Mouse (Mus musculus) limb, embryonic 11.5 days (tissue): ENCODE results near the gene Fam72a. TPM values are rescaled to one million over a fixed set of nuclear protein-coding genes. Genes with fewer than 3 reads are reported as not detected.

Source experiments
- ATAC-seq: fragments of 200-750 bp; cut with Nextera tagmentation; 2 replicates; pipeline ENCODE4 v1.8.0; 2017; ENCODE audit warnings: low read depth; ENCODE audit not compliant: insufficient number of reproducible peaks, low FRiP score, low TSS enrichment
- DNase-seq: peaks from one replicate; pipeline ENCODE4 v3.0.0-alpha.2; 2015; ENCODE audit warnings: low spot score
- H3K27ac ChIP-seq: fragments of 300-500 bp; sonication (generic); replicated peaks from 2 replicates; pipeline ENCODE4 v1.5.1; 2014; ENCODE audit warnings: low read depth, mild to moderate bottlenecking, low read length
- H3K27me3 ChIP-seq: fragments of 300-500 bp; sonication (generic); 2 replicates; pipeline ENCODE4 v1.6.1; 2014; ENCODE audit warnings: mild to moderate bottlenecking, low read length, mixed read lengths; ENCODE audit not compliant: control insufficient read depth, insufficient read depth
- H3K36me3 ChIP-seq: fragments of 300-500 bp; sonication (generic); 2 replicates; pipeline ENCODE4 v1.6.1; 2014; ENCODE audit warnings: mild to moderate bottlenecking, low read length, moderate library complexity, mixed read lengths; ENCODE audit not compliant: control insufficient read depth, insufficient read depth
- H3K4me1 ChIP-seq: fragments of 300-500 bp; sonication (generic); 2 replicates; pipeline ENCODE4 v1.6.1; 2014; ENCODE audit warnings: low read length, mixed read lengths; ENCODE audit not compliant: control insufficient read depth, insufficient read depth
- H3K4me2 ChIP-seq: fragments of 300-500 bp; sonication (generic); 2 replicates; pipeline ENCODE4 v1.6.1; 2014; ENCODE audit warnings: low read depth, mild to moderate bottlenecking, moderate library complexity; ENCODE audit not compliant: severe bottlenecking
- H3K4me3 ChIP-seq: fragments of 300-500 bp; sonication (generic); 2 replicates; pipeline ENCODE4 v1.5.1; 2014; ENCODE audit warnings: low read depth, low read length
- H3K9ac ChIP-seq: fragments of 300-500 bp; sonication (generic); 2 replicates; pipeline ENCODE4 v1.6.1; 2014; ENCODE audit warnings: mild to moderate bottlenecking, low read length
- H3K9me3 ChIP-seq: fragments of 300-500 bp; sonication (generic); 2 replicates; pipeline ENCODE4 v1.6.1; 2016; ENCODE audit warnings: low read length; ENCODE audit not compliant: control insufficient read depth
- WGBS: fragments of 180-500 bp; shearing (Covaris S2); extraction: QIAGEN DNeasy Blood & Tissue Kit; methylation state at CpG from one replicate; pipeline ENCODE4 v1.1.7; 2014; 5-methylcytosine and 5-hydroxymethylcytosine counted together
- polyA plus RNA-seq: library from polyadenylated mRNA; unstranded; fragments of >200 nt; fragmentation: Nextera tagmentation; extraction: Ambion mirVana; gene quantifications from 2 replicates; pipeline ENCODE4 v1.2.1, GENCODE M21; 2014

Fam72a gene
- polyA plus RNA-seq, 1 experiment from 2014 or later, result 3.9 TPM

DNA sequence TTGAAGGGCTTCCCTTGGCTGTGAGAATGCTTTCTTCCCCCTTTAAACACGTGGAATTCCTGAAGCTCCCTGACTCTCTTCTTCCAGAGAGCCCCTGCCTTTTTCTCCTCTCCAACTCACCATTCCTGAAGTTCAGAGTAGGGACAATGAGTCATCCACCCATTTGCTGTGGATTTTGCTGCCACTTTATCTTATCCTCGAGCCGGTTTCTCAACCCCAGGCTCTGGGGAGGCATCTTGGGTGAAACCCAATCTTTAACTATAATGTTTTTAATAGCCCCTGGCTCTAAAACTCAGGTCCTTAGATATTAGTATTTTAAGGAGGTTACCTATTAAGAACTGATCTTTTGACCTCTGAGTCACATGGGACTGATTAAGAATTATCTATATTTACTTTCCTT, 13.7 kb downstream of the Fam72a start:
- Histone ChIP-seq H3K4me3 (no peak overlapping the region), H3K27me3 (no peaks in the 10 kb centered on the region), H3K4me1 (no peaks in the 10 kb centered on the region), H3K36me3 (peaks cover 4% of the 10 kb centered on the region; the same call in 1 of the 2 replicates), H3K9me3 (no peaks in the 10 kb centered on the region), H3K9ac (no peak overlapping the region), H3K4me2 (no peak overlapping the region), H3K27ac (no peak overlapping the region)
- 66% methylated on average over 3 of the region's 3 CpGs for WGBS
- DNase-seq, result no peak
- ATAC-seq, result no peak

DNA sequence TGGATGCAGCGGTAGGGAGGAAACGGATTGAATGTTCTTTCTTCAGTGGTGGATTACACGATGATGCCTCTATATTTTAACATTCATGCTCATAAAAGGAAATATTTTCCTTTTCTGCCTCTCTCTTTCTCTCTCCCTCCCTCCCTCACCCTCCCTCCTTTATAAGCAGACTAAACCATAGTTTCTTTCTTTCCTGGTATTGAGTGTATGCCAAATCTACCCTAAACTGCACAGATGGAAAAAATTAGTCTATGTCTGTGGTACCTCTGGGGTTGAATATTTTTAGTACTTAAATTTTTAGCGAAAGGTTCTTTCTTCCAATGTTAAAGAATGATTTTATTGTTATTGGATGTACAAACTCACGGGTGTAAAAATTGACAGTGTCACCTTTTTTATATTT, 14.2 kb downstream of the Fam72a start:
- H3K4me3 ChIP-seq, result no peak overlapping the region
- H3K9me3 ChIP-seq, result no peaks in the 10 kb centered on the region
- H3K9ac ChIP-seq, result no peak overlapping the region
- no peaks in the 10 kb centered on the region for H3K27me3 ChIP-seq
- no peak for ATAC-seq
- no peak overlapping the region for H3K4me2 ChIP-seq
- peaks cover 4% of the 10 kb centered on the region; the same call in 1 of the 2 replicates for H3K36me3 ChIP-seq
- H3K27ac ChIP-seq, result no peak overlapping the region
- no peaks in the 10 kb centered on the region for H3K4me1 ChIP-seq
- WGBS, result 88% methylated on average over 5 of the region's 5 CpGs
- DNase-seq, result no peak

GRCm38 (mm10) chr1:131543886-131544565, 16.3 kb downstream of the Fam72a start:
- Histone ChIP-seq H3K4me1 (no peaks in the 10 kb centered on the region), H3K4me3 (no peak overlapping the region), H3K9me3 (no peaks in the 10 kb centered on the region), H3K27me3 (no peaks in the 10 kb centered on the region), H3K27ac (no peak overlapping the region), H3K4me2 (no peak overlapping the region), H3K9ac (no peak overlapping the region), H3K36me3 (peaks cover 4% of the 10 kb centered on the region; the same call in 1 of the 2 replicates)
- DNase-seq (no peak), ATAC-seq (no peak)
- WGBS, result 86% methylated on average over 7 of the region's 7 CpGs

DNA sequence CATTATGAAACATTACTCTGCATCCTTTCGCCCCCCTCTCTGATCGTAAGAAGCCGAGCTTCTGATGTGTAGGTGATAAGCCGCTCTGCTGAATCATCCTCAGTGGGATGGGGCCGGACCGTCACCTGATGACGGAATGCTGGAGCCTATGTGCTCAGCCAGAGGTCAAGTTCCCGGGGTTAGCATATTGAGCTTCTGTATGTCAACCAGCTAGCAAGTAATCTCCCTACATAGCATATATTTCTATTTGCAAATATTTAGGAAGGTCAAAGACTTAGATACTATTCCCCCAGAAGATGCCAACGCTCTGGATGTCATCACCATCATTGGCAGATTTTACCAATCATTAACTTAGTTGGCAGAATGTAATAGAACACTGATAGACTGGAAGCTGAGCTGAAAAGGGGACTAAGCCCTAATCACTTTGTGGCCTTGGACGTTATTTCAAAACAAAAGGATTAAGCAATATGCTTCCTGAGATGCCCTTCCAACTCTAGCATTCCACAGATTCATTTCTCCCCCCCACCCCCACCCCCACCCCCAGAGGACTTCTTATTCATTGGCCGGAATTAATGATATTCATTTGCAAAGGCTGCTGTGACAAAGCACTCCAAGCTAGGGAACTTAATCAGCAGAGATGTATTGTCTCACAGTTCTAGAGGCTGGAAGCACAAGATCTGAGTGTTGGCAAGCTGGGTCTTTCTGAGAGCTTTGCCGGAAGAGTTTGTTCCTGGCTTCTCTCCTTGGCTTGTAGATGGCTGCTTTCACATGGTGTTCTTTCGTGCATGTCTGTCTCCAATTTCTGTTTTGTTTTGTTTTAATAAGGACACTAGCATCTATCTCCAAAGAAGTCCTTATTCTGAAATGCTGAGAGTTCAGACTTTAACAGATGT, 19.3 kb downstream of the Fam72a start:
- H3K4me3 ChIP-seq, result no peak overlapping the region

GRCm38 (mm10) chr1:131548494-131549365, 21.0 kb downstream of the Fam72a start:
- H3K36me3 ChIP-seq, result no peaks in the 10 kb centered on the region
- no peaks in the 10 kb centered on the region for H3K9me3 ChIP-seq
- DNase-seq (peak; percentile 29), ATAC-seq (peak; percentile 35; the same call in 1 of the 2 replicates)
- no peaks in the 10 kb centered on the region for H3K27me3 ChIP-seq
- H3K4me2 ChIP-seq, result no peak overlapping the region
- no peaks in the 10 kb centered on the region for H3K4me1 ChIP-seq
- H3K4me3 ChIP-seq, result no peak overlapping the region
- H3K27ac ChIP-seq, result no peak overlapping the region
- WGBS, result 45% methylated on average over 8 of the region's 8 CpGs
- no peak overlapping the region for H3K9ac ChIP-seq

More for the DNA sequence above, 19.3 kb downstream of the Fam72a start:
- no peak overlapping the region for H3K9ac ChIP-seq
- H3K4me1 ChIP-seq, result no peaks in the 10 kb centered on the region
- ATAC-seq (no peak), DNase-seq (no peak)
- 79% methylated on average over 13 of the region's 13 CpGs for WGBS
- H3K27ac ChIP-seq, result no peak overlapping the region
- H3K4me2 ChIP-seq, result no peak overlapping the region
- H3K27me3 ChIP-seq, result no peaks in the 10 kb centered on the region
- H3K36me3 ChIP-seq, result no peaks in the 10 kb centered on the region
- no peaks in the 10 kb centered on the region for H3K9me3 ChIP-seq

DNA sequence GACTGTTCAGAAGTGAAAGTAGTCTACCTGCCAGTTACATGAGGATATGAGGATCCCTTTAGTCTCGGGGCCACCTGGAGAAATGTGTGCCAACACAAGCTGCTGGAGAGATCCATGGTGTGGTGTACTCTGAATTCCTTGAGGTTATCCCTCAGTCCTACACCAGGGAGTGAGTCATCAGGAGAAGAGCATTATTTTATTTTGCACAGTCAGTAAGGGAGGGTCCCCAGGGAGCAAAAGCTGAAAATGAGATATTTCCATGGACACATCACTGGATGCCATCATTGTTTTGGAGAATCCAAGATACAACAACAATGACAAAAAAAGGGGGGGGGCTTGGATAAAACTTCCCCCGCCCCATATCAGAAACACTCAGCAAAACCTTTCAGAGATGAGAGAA, 24.3 kb downstream of the Fam72a start:
- Histone ChIP-seq H3K4me1 (no peaks in the 10 kb centered on the region), H3K4me2 (no peak overlapping the region), H3K9ac (no peak overlapping the region), H3K27ac (no peak overlapping the region), H3K4me3 (no peak overlapping the region), H3K9me3 (no peaks in the 10 kb centered on the region), H3K27me3 (no peaks in the 10 kb centered on the region), H3K36me3 (no peaks in the 10 kb centered on the region)
- DNase-seq (no peak), ATAC-seq (no peak)
- 93% methylated on average over 2 of the region's 2 CpGs for WGBS

DNA sequence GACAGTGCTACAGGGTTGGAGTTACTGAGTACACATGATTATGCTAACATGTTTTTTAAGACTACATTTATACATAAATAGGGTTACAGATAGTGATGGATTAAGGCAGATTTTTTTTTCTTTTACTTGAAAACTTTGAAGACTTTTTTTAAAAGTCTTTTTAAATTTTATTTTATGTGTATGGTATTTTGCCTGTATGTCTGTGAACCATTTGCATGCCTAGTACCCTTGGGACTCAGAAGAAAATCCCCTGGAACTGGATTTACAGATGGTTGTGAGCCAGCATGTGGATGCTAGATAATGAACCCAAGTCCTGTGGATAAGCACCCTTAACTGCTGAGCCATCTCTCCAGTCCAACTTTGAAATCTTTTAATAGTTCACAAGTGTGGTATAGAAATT, 25.7 kb downstream of the Fam72a start:
- Histone ChIP-seq H3K4me3 (no peak overlapping the region), H3K9me3 (no peaks in the 10 kb centered on the region), H3K27me3 (no peaks in the 10 kb centered on the region), H3K27ac (no peak overlapping the region), H3K36me3 (no peaks in the 10 kb centered on the region), H3K4me2 (no peak overlapping the region), H3K9ac (no peak overlapping the region), H3K4me1 (no peaks in the 10 kb centered on the region)
- DNase-seq (no peak), ATAC-seq (no peak)
